Mouse (Mus musculus): ENCODE data around the gene Mdga1. TPM values are rescaled to one million over a fixed set of nuclear protein-coding genes. Genes with fewer than 3 reads are reported as not detected.

Mdga1 gene
- total and polyA plus RNA-seq, 3 experiments: 0.05 TPM; not detected in 1

DNA sequence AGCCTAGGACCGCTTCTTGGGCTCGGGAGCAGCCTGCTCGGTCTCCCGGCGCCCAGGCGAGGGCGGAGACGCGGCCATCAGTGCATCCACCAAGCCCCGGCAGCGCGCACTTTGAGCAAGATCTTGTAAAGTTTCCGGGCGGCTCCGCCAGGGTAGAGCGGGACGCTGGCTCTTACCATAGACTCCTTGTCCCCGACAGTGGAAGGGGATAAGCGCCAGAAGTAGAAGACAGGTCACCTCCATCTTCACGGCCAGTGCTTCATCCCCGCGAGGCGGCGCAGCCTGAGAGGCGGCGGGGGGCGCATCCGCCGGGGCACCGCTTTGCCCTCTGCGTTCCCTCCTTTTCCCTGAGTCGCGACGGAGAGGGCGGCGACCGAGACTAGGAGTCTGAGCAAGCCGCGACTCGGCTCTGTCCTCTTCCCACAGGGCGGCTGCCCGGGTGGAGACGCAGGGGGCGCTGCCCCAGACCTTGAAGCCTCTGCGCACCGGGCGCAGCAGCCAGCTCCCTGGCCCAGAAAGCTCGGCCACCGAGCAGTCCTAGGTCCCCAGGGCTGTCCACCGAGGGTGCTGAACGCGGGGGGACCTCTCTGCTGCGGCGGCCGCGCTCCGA lies 82.5 kb downstream of the Mdga1 start:
- peak overlapping the region; percentile 3; the same call in 1 of the 2 replicates for H3K4me3 ChIP-seq (ENCODE audit: low read depth, low read length)
- TF ChIP-seq POLR2AphosphoS5 (IDR thresholded peaks at IDR 0.05; ENCODE audit: insufficient replicate concordance, low read depth, low read length): no peak
- TF ChIP-seq TAL1 (conservative IDR thresholded peaks at IDR 0.05; ENCODE audit: low read depth, low read length): no peak
- no peak for TF ChIP-seq CTCF (IDR thresholded peaks at IDR 0.05; ENCODE audit: low read depth, low read length)
- ATAC-seq (ENCODE audit: extremely low read depth, insufficient number of reproducible peaks, low FRiP score, poor library complexity, severe bottlenecking) (no peak), DNase-seq (ENCODE audit: low spot score) (no peak)
- H3K9me3 ChIP-seq (replicated peaks): peaks cover 35% of the 10 kb centered on the region
- peaks cover 13% of the 10 kb centered on the region for H3K4me1 ChIP-seq (ENCODE audit: insufficient read depth, low read depth, low read length)
- H3K36me3 ChIP-seq (replicated peaks): no peaks in the 10 kb centered on the region
- peaks cover 87% of the 10 kb centered on the region for H3K27me3 ChIP-seq (ENCODE audit: insufficient read depth, low read length)

DNA sequence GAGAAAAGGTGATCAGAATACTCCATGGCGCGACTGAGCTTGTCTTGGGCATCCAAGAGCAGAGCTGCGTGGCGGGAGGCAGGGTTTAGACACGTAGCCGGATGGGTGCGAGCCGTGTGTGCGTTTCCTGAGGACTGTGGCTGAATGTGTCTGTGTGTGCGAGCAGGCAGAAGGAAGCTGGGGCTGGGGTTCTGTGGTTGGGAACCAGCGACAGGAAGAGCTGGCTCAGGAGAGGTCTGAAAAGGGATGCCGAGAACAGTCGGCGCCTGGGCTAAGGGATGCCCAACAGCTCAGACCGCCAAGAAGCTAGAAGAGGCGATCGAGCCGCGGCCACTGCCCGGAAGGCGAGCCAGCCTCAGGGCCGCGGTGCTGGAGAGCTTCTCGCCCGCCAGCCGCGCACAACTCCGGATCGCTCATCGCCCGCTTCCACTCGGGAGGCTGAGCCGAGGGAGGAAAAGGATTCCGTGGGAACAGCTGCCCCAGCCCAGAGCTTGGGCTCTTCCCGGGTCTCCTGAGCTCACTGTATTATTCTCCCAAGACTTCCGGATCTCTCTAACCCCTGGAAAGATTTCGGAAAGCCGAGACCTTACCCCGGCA lies 83.1 kb downstream of the Mdga1 start:
- DNase-seq (ENCODE audit: low spot score) (no peak), ATAC-seq (ENCODE audit: extremely low read depth, insufficient number of reproducible peaks, low FRiP score, poor library complexity, severe bottlenecking) (no peak)
- H3K27me3 ChIP-seq (ENCODE audit: insufficient read depth, low read length): peaks cover 85% of the 10 kb centered on the region
- H3K4me3 ChIP-seq (ENCODE audit: low read depth, low read length): no peak overlapping the region
- H3K9me3 ChIP-seq (replicated peaks): peaks cover 35% of the 10 kb centered on the region
- no peak for TF ChIP-seq GATA1 (IDR thresholded peaks at IDR 0.05; ENCODE audit: borderline replicate concordance, low read length)
- TF ChIP-seq GATA2 (IDR thresholded peaks at IDR 0.05; ENCODE audit: borderline replicate concordance, low read depth, low read length): no peak
- TF ChIP-seq CTCF (IDR thresholded peaks at IDR 0.05; ENCODE audit: low read depth, low read length): no peak
- no peak for TF ChIP-seq POLR2AphosphoS5 (IDR thresholded peaks at IDR 0.05; ENCODE audit: insufficient replicate concordance, low read depth, low read length)
- TF ChIP-seq TAL1 (conservative IDR thresholded peaks at IDR 0.05; ENCODE audit: low read depth, low read length): no peak
- H3K4me1 ChIP-seq (ENCODE audit: insufficient read depth, low read depth, low read length): peaks cover 17% of the 10 kb centered on the region
- no peaks in the 10 kb centered on the region for H3K36me3 ChIP-seq (replicated peaks)

DNA sequence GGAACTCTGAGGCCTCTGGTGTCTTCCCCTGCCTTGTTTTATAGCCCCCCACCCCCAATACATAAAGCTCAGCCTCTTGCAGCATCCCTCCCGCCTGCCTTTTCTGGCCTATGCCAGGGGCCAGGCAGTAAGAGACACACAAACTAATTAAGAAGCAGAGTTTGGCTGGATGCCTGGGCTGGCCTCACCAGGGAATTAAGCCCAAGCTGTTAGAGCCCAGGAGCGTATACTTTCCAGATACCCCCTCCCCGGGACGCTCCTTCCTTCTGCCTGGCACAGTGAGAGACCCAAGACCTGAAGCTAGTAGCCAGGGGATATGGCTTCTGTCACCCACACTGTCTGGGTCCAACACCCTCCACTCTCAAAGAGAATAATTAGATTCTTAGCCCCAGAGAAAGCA lies 83.8 kb downstream of the Mdga1 start:
- DNase-seq (ENCODE audit: low spot score) (no peak), ATAC-seq (ENCODE audit: extremely low read depth, insufficient number of reproducible peaks, low FRiP score, poor library complexity, severe bottlenecking) (no peak)
- Histone ChIP-seq H3K27me3 (ENCODE audit: insufficient read depth, low read length) (peaks cover 79% of the 10 kb centered on the region), H3K4me3 (ENCODE audit: low read depth, low read length) (no peak overlapping the region), H3K9me3 (replicated peaks) (peaks cover 35% of the 10 kb centered on the region), H3K4me1 (ENCODE audit: insufficient read depth, low read depth, low read length) (peaks cover 22% of the 10 kb centered on the region), H3K36me3 (replicated peaks) (no peaks in the 10 kb centered on the region)
- TF ChIP-seq TAL1 (conservative IDR thresholded peaks at IDR 0.05; ENCODE audit: low read depth, low read length): no peak
- no peak for TF ChIP-seq GATA1 (IDR thresholded peaks at IDR 0.05; ENCODE audit: borderline replicate concordance, low read length)
- no peak for TF ChIP-seq CTCF (IDR thresholded peaks at IDR 0.05; ENCODE audit: low read depth, low read length)
- TF ChIP-seq POLR2AphosphoS5 (IDR thresholded peaks at IDR 0.05; ENCODE audit: insufficient replicate concordance, low read depth, low read length): no peak
- TF ChIP-seq GATA2 (IDR thresholded peaks at IDR 0.05; ENCODE audit: borderline replicate concordance, low read depth, low read length): no peak

DNA sequence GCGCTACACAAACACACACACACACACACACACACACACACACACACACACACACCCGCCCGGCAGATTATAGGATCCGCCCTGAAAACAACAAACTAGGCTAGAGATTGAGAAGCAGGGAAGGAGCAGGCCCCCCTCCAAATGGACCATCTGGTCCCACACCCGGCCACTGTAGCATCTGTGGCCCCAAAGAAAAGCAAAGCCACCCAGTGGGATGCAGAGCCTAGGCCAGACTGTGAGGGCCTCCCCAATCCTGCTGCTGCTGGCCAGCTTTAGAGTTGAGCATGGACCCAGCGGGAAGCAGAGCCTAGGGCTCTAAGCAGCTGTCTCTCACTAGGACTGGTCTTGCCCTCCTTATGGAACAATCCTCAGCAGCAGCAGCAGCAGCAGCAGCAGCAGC lies 85.3 kb downstream of the Mdga1 start:
- no peak overlapping the region for H3K4me3 ChIP-seq (ENCODE audit: low read depth, low read length)
- no peaks in the 10 kb centered on the region for H3K36me3 ChIP-seq (replicated peaks)
- TF ChIP-seq GATA1 (IDR thresholded peaks at IDR 0.05; ENCODE audit: borderline replicate concordance, low read length): no peak
- no peak for TF ChIP-seq POLR2AphosphoS5 (IDR thresholded peaks at IDR 0.05; ENCODE audit: insufficient replicate concordance, low read depth, low read length)
- TF ChIP-seq GATA2 (IDR thresholded peaks at IDR 0.05; ENCODE audit: borderline replicate concordance, low read depth, low read length): no peak
- H3K27me3 ChIP-seq (ENCODE audit: insufficient read depth, low read length): peaks cover 73% of the 10 kb centered on the region
- peaks cover 34% of the 10 kb centered on the region for H3K9me3 ChIP-seq (replicated peaks)
- ATAC-seq (ENCODE audit: extremely low read depth, insufficient number of reproducible peaks, low FRiP score, poor library complexity, severe bottlenecking) (no peak), DNase-seq (ENCODE audit: low spot score) (no peak)
- peaks cover 29% of the 10 kb centered on the region for H3K4me1 ChIP-seq (ENCODE audit: insufficient read depth, low read depth, low read length)

DNA sequence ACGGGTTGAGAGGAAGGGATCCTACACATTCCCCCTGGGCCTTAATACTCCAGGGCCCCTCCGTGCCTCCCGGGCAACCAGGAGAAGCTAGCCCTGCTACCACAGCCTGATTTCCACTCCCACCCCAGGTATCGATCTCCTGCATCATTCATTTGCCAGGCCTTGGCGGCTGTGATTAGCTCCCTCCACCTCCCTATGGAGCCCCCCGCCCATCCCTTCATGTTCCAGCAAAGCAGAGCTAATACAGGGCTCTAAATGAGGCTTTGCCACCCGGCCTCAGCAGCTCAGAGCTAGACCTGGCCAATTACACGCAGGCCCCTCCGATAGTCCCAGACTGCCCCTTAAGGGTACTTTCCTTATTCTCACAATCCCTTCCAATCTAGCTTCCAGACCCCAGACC lies 86.5 kb downstream of the Mdga1 start:
- peaks cover 68% of the 10 kb centered on the region for H3K27me3 ChIP-seq (ENCODE audit: insufficient read depth, low read length)
- no peak overlapping the region for H3K4me3 ChIP-seq (ENCODE audit: low read depth, low read length)
- ATAC-seq (ENCODE audit: extremely low read depth, insufficient number of reproducible peaks, low FRiP score, poor library complexity, severe bottlenecking) (no peak), DNase-seq (ENCODE audit: low spot score) (no peak)
- TF ChIP-seq POLR2AphosphoS5 (IDR thresholded peaks at IDR 0.05; ENCODE audit: insufficient replicate concordance, low read depth, low read length) (no peak), TAL1 (conservative IDR thresholded peaks at IDR 0.05; ENCODE audit: low read depth, low read length) (no peak), GATA2 (IDR thresholded peaks at IDR 0.05; ENCODE audit: borderline replicate concordance, low read depth, low read length) (no peak), GATA1 (IDR thresholded peaks at IDR 0.05; ENCODE audit: borderline replicate concordance, low read length) (no peak), CTCF (IDR thresholded peaks at IDR 0.05; ENCODE audit: low read depth, low read length) (no peak)
- H3K9me3 ChIP-seq (replicated peaks): peaks cover 35% of the 10 kb centered on the region
- peaks cover 29% of the 10 kb centered on the region for H3K4me1 ChIP-seq (ENCODE audit: insufficient read depth, low read depth, low read length)
- no peaks in the 10 kb centered on the region for H3K36me3 ChIP-seq (replicated peaks)

DNA sequence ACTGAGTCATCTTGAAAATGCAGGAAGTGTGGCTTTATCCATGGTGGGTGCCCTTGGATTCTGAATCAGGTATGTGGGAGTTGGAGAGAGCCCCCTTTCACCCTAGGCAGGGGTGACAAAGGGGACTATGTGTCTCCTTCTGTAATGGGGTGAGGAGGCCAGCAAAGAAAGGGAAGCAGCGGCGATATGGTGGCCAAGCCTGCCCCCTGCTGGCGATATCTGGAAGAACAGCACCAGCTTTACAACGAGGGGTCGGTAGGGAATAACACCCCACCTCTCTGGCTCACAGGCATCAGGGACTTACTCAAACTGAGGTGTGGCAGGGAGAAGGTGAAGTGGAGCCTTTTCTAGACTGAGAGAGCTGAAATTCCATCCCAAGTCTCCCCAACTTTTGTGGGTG lies 87.0 kb downstream of the Mdga1 start:
- H3K4me1 ChIP-seq (ENCODE audit: insufficient read depth, low read depth, low read length): peaks cover 29% of the 10 kb centered on the region
- H3K4me3 ChIP-seq (ENCODE audit: low read depth, low read length): no peak overlapping the region
- TF ChIP-seq TAL1 (conservative IDR thresholded peaks at IDR 0.05; ENCODE audit: low read depth, low read length): no peak
- peak; percentile 77 for TF ChIP-seq CTCF (IDR thresholded peaks at IDR 0.05; ENCODE audit: low read depth, low read length)
- DNase-seq (ENCODE audit: low spot score) (peak; percentile 67), ATAC-seq (ENCODE audit: extremely low read depth, insufficient number of reproducible peaks, low FRiP score, poor library complexity, severe bottlenecking) (no peak)
- H3K27me3 ChIP-seq (ENCODE audit: insufficient read depth, low read length): peaks cover 63% of the 10 kb centered on the region
- H3K36me3 ChIP-seq (replicated peaks): no peaks in the 10 kb centered on the region
- H3K9me3 ChIP-seq (replicated peaks): peaks cover 35% of the 10 kb centered on the region
